Mouse (Mus musculus) lung, embryonic 14.5 days (tissue): Measurements from ENCODE around the gene Txndc11. TPM values are rescaled to one million over a fixed set of nuclear protein-coding genes. Genes with fewer than 3 reads are reported as not detected.

Source experiments
- ATAC-seq: fragments of 200-750 bp; cut with Nextera tagmentation; 2 replicates; pipeline ENCODE4 v1.8.0; 2017; ENCODE audit warnings: mild to moderate bottlenecking, moderate TSS enrichment, moderate library complexity; ENCODE audit not compliant: insufficient read depth
- DNase-seq: peaks from one replicate; pipeline ENCODE4 v3.0.0-alpha.2; 2015
- H3K27ac ChIP-seq: fragments of 300-500 bp; sonication (generic); 2 replicates; pipeline ENCODE4 v1.5.1; 2014; ENCODE audit warnings: low read depth, mild to moderate bottlenecking, moderate library complexity
- H3K27me3 ChIP-seq: fragments of 300-500 bp; sonication (generic); 2 replicates; pipeline ENCODE4 v1.6.1; 2014; ENCODE audit warnings: low read length, control low read depth; ENCODE audit not compliant: insufficient read depth
- H3K36me3 ChIP-seq: fragments of 300-500 bp; sonication (generic); 2 replicates; pipeline ENCODE4 v1.6.1; 2014; ENCODE audit warnings: control low read depth; ENCODE audit not compliant: insufficient read depth
- H3K4me1 ChIP-seq: fragments of 300-500 bp; sonication (generic); 2 replicates; pipeline ENCODE4 v1.6.1; 2014; ENCODE audit warnings: antibody characterized with exemption, control low read depth; ENCODE audit not compliant: insufficient read depth
- H3K4me2 ChIP-seq: fragments of 300-500 bp; sonication (generic); 2 replicates; pipeline ENCODE4 v1.6.1; 2014; ENCODE audit warnings: mild to moderate bottlenecking
- H3K4me3 ChIP-seq: fragments of 300-500 bp; sonication (generic); 2 replicates; pipeline ENCODE4 v1.5.1; 2014; ENCODE audit warnings: low read depth, low read length
- H3K9ac ChIP-seq: fragments of 300-500 bp; sonication (generic); 2 replicates; pipeline ENCODE4 v1.6.1; 2014
- H3K9me3 ChIP-seq: fragments of 300-500 bp; sonication (generic); 2 replicates; pipeline ENCODE4 v1.6.1; 2016; ENCODE audit warnings: low read depth, low read length, control low read depth
- CTCF ChIP-seq: IDR thresholded peaks from 2 replicates; pipeline ENCODE4 v1.5.1; 2016; ENCODE audit warnings: antibody characterized with exemption, low read depth
- WGBS: fragments of 180-500 bp; shearing (Covaris S2); extraction: QIAGEN DNeasy Blood & Tissue Kit; methylation state at CpG from one replicate; pipeline ENCODE4 v1.1.7; 2014; 5-methylcytosine and 5-hydroxymethylcytosine counted together
- polyA plus RNA-seq: library from polyadenylated mRNA; unstranded; fragments of >200 nt; fragmentation: Nextera tagmentation; extraction: Ambion mirVana; gene quantifications from 2 replicates; pipeline ENCODE4 v1.2.1, GENCODE M21; 2014

The Txndc11 gene
- 38.2 and 38.8 TPM in 2 replicates for polyA plus RNA-seq

- peaks cover 33% of the 10 kb centered on the region for H3K36me3 ChIP-seq
- DNase-seq (peak; percentile 100), ATAC-seq (peak; percentile 99)
- no peaks in the 10 kb centered on the region for H3K9me3 ChIP-seq
- peaks cover 13% of the 10 kb centered on the region; the same call in 1 of the 2 replicates for H3K4me1 ChIP-seq
- H3K4me3 ChIP-seq, result peak within 1 kb of the TSS; percentile 97
- H3K9ac ChIP-seq, result peak within 1 kb of the TSS; percentile 93
- no peak for TF ChIP-seq CTCF
- H3K4me2 ChIP-seq, result peak within 1 kb of the TSS; percentile 87
- no peaks in the 10 kb centered on the region for H3K27me3 ChIP-seq
- WGBS, result under 1% methylated on average over 67 of the region's 80 CpGs
- peak within 1 kb of the TSS; percentile 93 for H3K27ac ChIP-seq
Observed at GRCm38 (mm10) chr16:11134348-11135344, at the start of gene Txndc11. TSS of gene Txndc11 (minus strand) at chr16:11134650.

- DNase-seq (no peak), ATAC-seq (no peak)
- no peaks in the 10 kb centered on the region for H3K9me3 ChIP-seq
- TF ChIP-seq CTCF, result no peak
- no peak overlapping the region for H3K27ac ChIP-seq
- no peaks in the 10 kb centered on the region for H3K27me3 ChIP-seq
- peak overlapping the region; percentile 83; the same call in 1 of the 2 replicates for H3K4me2 ChIP-seq
- peaks cover 4% of the 10 kb centered on the region; the same call in 1 of the 2 replicates for H3K4me1 ChIP-seq
- H3K36me3 ChIP-seq, result no peaks in the 10 kb centered on the region
- no peak overlapping the region for H3K9ac ChIP-seq
- WGBS, result 62% methylated on average over 2 of the region's 2 CpGs
- no peak overlapping the region for H3K4me3 ChIP-seq
Observed at GRCm38 (mm10) chr16:11177404-11177803, 43.0 kb upstream of the Txndc11 start.

GRCm38 (mm10) chr16:11176884-11177244 is 42.4 kb upstream of the Txndc11 start:
- no peak for TF ChIP-seq CTCF
- no peak for ATAC-seq
- no peaks in the 10 kb centered on the region for H3K36me3 ChIP-seq
- H3K4me1 ChIP-seq, result peaks cover 4% of the 10 kb centered on the region; the same call in 1 of the 2 replicates
- peak overlapping the region; percentile 96 for H3K4me3 ChIP-seq
- DNase-seq, result no peak
- H3K27me3 ChIP-seq, result no peaks in the 10 kb centered on the region
- peak overlapping the region; percentile 83 for H3K4me2 ChIP-seq
- H3K27ac ChIP-seq, result no peak overlapping the region
- H3K9me3 ChIP-seq, result no peaks in the 10 kb centered on the region
- 3% methylated on average over 4 of the region's 4 CpGs for WGBS
- H3K9ac ChIP-seq, result peak overlapping the region; percentile 83

GRCm38 (mm10) chr16:11176208-11176883 is 41.9 kb upstream of the Txndc11 start, which contains the start of gene Zc3h7a:
TSS of gene Zc3h7a (minus strand) at chr16:11176393.
- WGBS, result under 1% methylated on average over 56 of the region's 57 CpGs
- Histone ChIP-seq H3K27ac (peak within 1 kb of the TSS; percentile 84), H3K4me1 (peaks cover 4% of the 10 kb centered on the region; the same call in 1 of the 2 replicates), H3K27me3 (no peaks in the 10 kb centered on the region), H3K4me3 (peak within 1 kb of the TSS; percentile 96), H3K4me2 (peak within 1 kb of the TSS; percentile 83), H3K9ac (peak within 1 kb of the TSS; percentile 83), H3K9me3 (no peaks in the 10 kb centered on the region), H3K36me3 (no peaks in the 10 kb centered on the region)
- peak; percentile 96 for DNase-seq
- peak; percentile 96 for ATAC-seq
- peak; percentile 49 for TF ChIP-seq CTCF

GRCm38 (mm10) chr16:11175489-11176207 is 41.2 kb upstream of the Txndc11 start:
- DNase-seq (peak; percentile 76), ATAC-seq (peak; percentile 75)
- Histone ChIP-seq H3K9ac (peak overlapping the region; percentile 83), H3K9me3 (no peaks in the 10 kb centered on the region), H3K4me1 (peaks cover 4% of the 10 kb centered on the region; the same call in 1 of the 2 replicates), H3K4me3 (peak overlapping the region; percentile 96), H3K27me3 (no peaks in the 10 kb centered on the region), H3K27ac (peak overlapping the region; percentile 84), H3K36me3 (no peaks in the 10 kb centered on the region), H3K4me2 (peak overlapping the region; percentile 83)
- WGBS, result under 1% methylated on average over 65 of the region's 72 CpGs
- TF ChIP-seq CTCF, result no peak

GRCm38 (mm10) chr16:11175100-11175488 is 40.6 kb upstream of the Txndc11 start:
- ATAC-seq (no peak), DNase-seq (peak; percentile 16)
- no peaks in the 10 kb centered on the region for H3K9me3 ChIP-seq
- H3K4me3 ChIP-seq, result peak overlapping the region; percentile 96
- no peaks in the 10 kb centered on the region for H3K36me3 ChIP-seq
- H3K9ac ChIP-seq, result peak overlapping the region; percentile 83
- H3K4me2 ChIP-seq, result peak overlapping the region; percentile 83
- H3K27ac ChIP-seq, result peak overlapping the region; percentile 84
- no peak for TF ChIP-seq CTCF
- H3K4me1 ChIP-seq, result peaks cover 4% of the 10 kb centered on the region; the same call in 1 of the 2 replicates
- H3K27me3 ChIP-seq, result no peaks in the 10 kb centered on the region
- WGBS, result 9% methylated on average over 9 of the region's 9 CpGs
